Mouse (Mus musculus): ENCODE results near the gene Ffar1.

DNA sequence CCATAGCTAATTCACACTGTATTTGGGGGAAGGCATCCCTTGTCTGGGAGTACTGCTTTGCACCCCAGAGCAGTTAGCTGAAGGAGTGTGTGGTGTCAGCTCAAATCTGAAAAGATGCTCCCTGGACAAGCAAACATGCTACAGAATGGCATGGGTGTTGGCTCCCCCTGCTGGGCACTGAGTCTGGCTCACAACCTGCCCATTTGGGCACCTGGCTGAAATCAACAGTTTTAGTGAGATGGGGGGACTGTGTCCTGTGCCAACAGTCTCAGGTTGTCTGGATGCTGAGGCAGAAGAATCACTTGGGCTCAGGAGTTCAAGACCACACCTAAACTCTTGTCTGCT lies 2.1 kb downstream of the Ffar1 start:
- TF ChIP-seq CTCF (IDR thresholded peaks at IDR 0.05; ENCODE audit: control insufficient read depth, insufficient read depth, insufficient read length) (peak; percentile 15), MYOD1 (IDR thresholded peaks at IDR 0.05; ENCODE audit: control insufficient read depth, insufficient read length, low read depth) (no peak), FOSL1 (IDR thresholded peaks at IDR 0.05; ENCODE audit: insufficient read depth, low read length, poor library complexity, severe bottlenecking) (no peak), USF1 (IDR thresholded peaks at IDR 0.05; ENCODE audit: low read depth) (no peak)

Data from C2C12 (cell line).